Mouse (Mus musculus): ENCODE results near the gene Ifngr1. TPM values are rescaled to one million over a fixed set of nuclear protein-coding genes. Genes with fewer than 3 reads are reported as not detected.

Ifngr1 gene
- total and polyA plus RNA-seq, 3 experiments = 17.3 to 36.0 (median 26.7) TPM

GRCm38 (mm10) chr10:19598091-19598490 is 6.3 kb downstream of the Ifngr1 start:
- in situ Hi-C loops (cut with MboI; ENCODE audit: low pct_ligation_motif_present, low pct_unique_long_range_greater_than_20kb, low sequenced_read_pairs) = loop anchor here (10.0 kb wide), 1 partner anchor 63 kb away; no protein-coding TSS in a partner anchor
- peaks cover 32 to 74% of the 10 kb centered on the region in 2 experiments for H3K36me3 ChIP-seq (replicated peaks in 1 of 2; ENCODE audit: control insufficient read depth in 1 of 2, insufficient read depth in 1 of 2, low read length in 1 of 2)
- no peak overlapping the region for H3K4me3 ChIP-seq (replicated peaks in 1 of 3; ENCODE audit: low read depth in 2 of 3, low read length in 2 of 3, poor library complexity in 1 of 3)
- H3K4me2 ChIP-seq (ENCODE audit: insufficient read depth, low read depth, poor library complexity, severe bottlenecking) = no peak overlapping the region
- dilution Hi-C loops (cut with MboI; ENCODE audit: extremely low pct_ligation_motif_present, extremely low pct_unique_long_range_greater_than_20kb, low sequenced_read_pairs) = no loop called here
- peaks cover 2% of the 10 kb centered on the region for H3K79me2 ChIP-seq (replicated peaks; ENCODE audit: control insufficient read depth, extremely low read depth, insufficient read depth, poor library complexity, severe bottlenecking)
- no peak for TF ChIP-seq KAT2A (IDR thresholded peaks at IDR 0.05; ENCODE audit: insufficient replicate concordance, low read length)
- no peak for TF ChIP-seq USF1 (IDR thresholded peaks at IDR 0.05; ENCODE audit: low read depth, low read length)
- TF ChIP-seq JUN (IDR thresholded peaks at IDR 0.05; ENCODE audit: insufficient read depth, low read depth, low read length) = no peak
- no peak for TF ChIP-seq POLR2AphosphoS2 (IDR thresholded peaks at IDR 0.05; ENCODE audit: low read depth, low read length)
- TF ChIP-seq MAFK (IDR thresholded peaks at IDR 0.05; ENCODE audit: insufficient replicate concordance, low read length) = no peak
- no peak for TF ChIP-seq SMC3 (IDR thresholded peaks at IDR 0.05; ENCODE audit: low read depth, low read length)
- no peak for TF ChIP-seq E2F4 (IDR thresholded peaks at IDR 0.05; ENCODE audit: insufficient replicate concordance, low read depth, low read length)
- no peak for TF ChIP-seq ZMIZ1 (IDR thresholded peaks at IDR 0.05; ENCODE audit: low read depth, low read length)
- TF ChIP-seq NRF1 (IDR thresholded peaks at IDR 0.05; ENCODE audit: low read depth, low read length) = no peak
- no peak for TF ChIP-seq JUND (conservative IDR thresholded peaks at IDR 0.05; ENCODE audit: low read depth, low read length)
- no peak for TF ChIP-seq TCF12 (IDR thresholded peaks at IDR 0.05; ENCODE audit: low read depth, low read length)
- TF ChIP-seq MAZ (IDR thresholded peaks at IDR 0.05; ENCODE audit: low read depth, low read length) = no peak
- TF ChIP-seq EP300 (IDR thresholded peaks at IDR 0.05; ENCODE audit: low read length) = no peak
- TF ChIP-seq ETS1 (conservative IDR thresholded peaks at IDR 0.05; ENCODE audit: low read depth, low read length) = no peak
- no peak for TF ChIP-seq MXI1 (IDR thresholded peaks at IDR 0.05; ENCODE audit: low read depth, low read length)
- TF ChIP-seq MEF2A (IDR thresholded peaks at IDR 0.05; ENCODE audit: borderline replicate concordance, low read depth, low read length) = no peak
- TF ChIP-seq HCFC1 (IDR thresholded peaks at IDR 0.05; ENCODE audit: low read depth, low read length) = no peak
- no peak for TF ChIP-seq PAX5 (IDR thresholded peaks at IDR 0.05; ENCODE audit: low read length)
- no peak for TF ChIP-seq MYC (IDR thresholded peaks at IDR 0.05; ENCODE audit: low read depth, low read length)
- no peaks in the 10 kb centered on the region for H3K27me3 ChIP-seq (replicated peaks)
- DNase-seq (ENCODE audit: extremely low read depth) = peak; percentile 12
- no peak overlapping the region for H3K9ac ChIP-seq (ENCODE audit: insufficient read depth, low read depth)
- H3K4me1 ChIP-seq (ENCODE audit: control insufficient read depth in 1 of 2, insufficient read depth in 2 of 2) = peaks cover 5 to 43% of the 10 kb centered on the region in 2 experiments; a peak in 3 of 4 replicates
- H3K27ac ChIP-seq (ENCODE audit: insufficient read depth, low read depth) = no peak overlapping the region
- H3K9me3 ChIP-seq (replicated peaks; ENCODE audit: low read length) = peaks cover 10% of the 10 kb centered on the region

Measured in CH12.LX (cell line).